Mouse (Mus musculus) gastrocnemius, postnatal 36 days (tissue): ENCODE data around the gene Clk3. TPM values are rescaled to one million over a fixed set of nuclear protein-coding genes. Genes with fewer than 3 reads are reported as not detected.
"Not testable (repeated sequence)": the region's sequence is repeated elsewhere in the genome, so short reads cannot be mapped to it uniquely, and the experiment has no call there.

Experiments used
- DNase-seq, 2 experiments: peaks; one replicate each; pipeline ENCODE4 v3.0.0; 2022
- intact Hi-C: fragments of 180-260 bp; cut with DNase I; formaldehyde crosslinking; loops from one replicate; pipeline ENCODE4 v1.15.1; 2025
- total RNA-seq, 2 experiments: library from RNA; stranded (reverse); gene quantifications; 2 replicates each; pipeline ENCODE4 v1.2.3; 2021

Gene Clk3
- total RNA-seq, 2 experiments from 2014 or later, result 35.9 to 37.7 TPM

DNA sequence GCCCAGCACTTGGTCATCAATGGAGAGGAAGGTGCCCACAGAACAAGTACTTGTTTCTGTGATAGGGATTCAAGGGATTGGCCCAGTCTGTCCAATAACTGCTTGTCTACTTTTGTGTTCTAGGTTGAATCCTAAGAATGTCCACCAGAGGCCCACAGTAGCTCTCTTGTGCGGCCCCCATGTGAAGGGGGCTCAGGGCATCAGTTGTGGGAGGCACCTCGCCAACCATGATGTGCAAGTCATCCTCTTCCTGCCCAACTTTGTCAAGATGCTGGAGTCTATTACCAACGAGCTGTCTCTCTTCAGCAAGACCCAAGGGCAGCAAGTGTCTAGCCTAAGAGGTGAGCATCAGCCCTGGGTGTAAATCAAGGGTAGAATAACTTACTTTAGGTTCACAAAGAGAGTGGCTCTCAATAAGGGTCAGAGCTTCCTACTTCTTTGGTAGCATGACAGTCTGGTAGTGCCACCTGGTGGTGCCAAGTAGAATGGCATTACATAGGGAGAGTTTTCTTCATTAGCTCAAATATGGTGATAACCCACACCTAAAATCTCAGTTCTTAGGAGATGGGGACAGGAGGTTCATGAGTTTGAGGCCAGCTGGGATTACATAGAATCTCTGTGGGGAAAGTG lies 21.1 kb downstream of the Clk3 start:
- intact Hi-C loops, result loop anchor here (2.0 to 5.0 kb wide), 2 partner anchors 37 to 84 kb away; partner anchors contain the start of gene Edc3
- DNase-seq, result no peak

DNA sequence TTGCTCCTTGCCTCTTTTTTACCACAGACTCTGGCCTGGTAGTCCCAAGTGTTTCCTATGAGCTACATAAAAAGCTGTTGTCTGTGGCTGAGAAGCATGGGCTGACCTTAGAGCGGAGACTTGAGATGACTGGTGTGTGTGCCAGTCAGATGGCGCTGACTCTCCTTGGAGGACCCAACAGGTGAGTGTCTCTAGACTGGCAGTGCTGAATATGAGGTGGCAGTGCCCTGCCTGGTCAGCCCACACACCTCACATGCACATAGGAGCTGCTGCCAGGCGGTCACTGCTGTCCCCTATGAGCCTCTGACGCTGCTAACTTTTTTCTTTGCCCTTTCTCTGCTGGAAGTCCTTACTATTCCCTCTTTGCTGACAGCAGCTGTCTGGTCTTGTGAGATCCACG lies 25.8 kb downstream of the Clk3 start:
- DNase-seq, result no peak
- intact Hi-C loops, result loop anchor here (5.0 kb wide), 1 partner anchor 33 kb away; the partner anchor contains the start of gene Edc3

DNA sequence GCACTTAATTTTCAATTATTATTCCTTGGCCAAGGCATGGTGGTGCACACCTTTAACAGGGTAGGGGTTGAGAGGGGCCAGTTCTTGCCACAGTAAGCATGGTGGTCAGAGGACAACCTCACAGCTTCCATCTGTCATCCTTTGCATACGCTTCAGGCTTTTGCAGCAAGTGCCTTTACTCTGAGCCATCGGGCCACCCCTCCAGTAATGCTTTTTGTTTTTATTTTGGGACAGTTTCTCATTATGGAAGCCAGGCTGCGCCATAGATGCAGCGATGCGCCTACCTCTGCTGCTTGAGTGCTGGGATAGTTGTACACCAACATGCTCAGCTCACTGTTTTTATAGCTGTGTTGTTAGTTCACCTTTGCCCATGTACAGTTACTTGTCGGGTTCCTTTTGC lies 32.1 kb downstream of the Clk3 start:
- intact Hi-C loops, result no loop called here
- no peak for DNase-seq

DNA sequence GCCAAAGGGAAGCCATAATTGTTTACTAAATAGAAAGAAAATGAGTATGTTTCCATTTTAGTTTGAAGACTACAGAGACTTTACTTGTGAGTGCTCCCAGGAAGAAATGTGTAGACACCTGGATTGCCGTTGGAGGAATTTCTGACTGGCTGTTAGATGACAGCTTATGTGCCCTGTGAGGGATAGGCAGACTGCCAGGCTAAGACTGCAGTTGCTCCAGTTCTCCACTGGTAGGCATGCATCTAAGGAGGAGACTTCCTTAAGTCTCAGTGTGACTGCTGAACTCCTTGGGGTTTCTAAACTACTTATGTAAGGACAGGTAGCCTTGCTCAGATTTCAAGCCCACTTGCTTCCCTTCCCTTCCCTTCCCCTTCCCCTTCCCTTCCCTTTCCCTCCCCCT lies 37.3 kb downstream of the Clk3 start:
- intact Hi-C loops, result no loop called here
- DNase-seq, result no peak

DNA sequence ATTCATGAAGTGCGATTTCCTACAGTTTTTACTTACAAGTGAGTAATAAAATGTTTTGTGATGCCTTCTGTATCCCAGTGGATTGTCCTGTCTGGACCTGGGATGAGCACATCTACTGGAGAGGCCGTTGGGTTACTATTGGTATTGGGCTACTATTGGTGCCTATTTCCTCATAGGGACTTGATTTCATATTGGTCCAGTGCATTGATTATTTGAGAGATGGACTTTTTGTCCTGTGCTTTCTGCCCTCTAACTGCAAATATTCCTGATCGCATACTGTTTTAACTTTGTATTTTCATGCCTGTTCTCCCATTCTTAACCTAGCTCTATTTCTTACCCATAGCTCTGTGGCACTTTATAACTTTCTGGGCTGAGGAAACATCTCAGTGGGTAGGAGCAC lies 41.0 kb downstream of the Clk3 start:
- intact Hi-C loops, result no loop called here
- DNase-seq, result no peak

DNA sequence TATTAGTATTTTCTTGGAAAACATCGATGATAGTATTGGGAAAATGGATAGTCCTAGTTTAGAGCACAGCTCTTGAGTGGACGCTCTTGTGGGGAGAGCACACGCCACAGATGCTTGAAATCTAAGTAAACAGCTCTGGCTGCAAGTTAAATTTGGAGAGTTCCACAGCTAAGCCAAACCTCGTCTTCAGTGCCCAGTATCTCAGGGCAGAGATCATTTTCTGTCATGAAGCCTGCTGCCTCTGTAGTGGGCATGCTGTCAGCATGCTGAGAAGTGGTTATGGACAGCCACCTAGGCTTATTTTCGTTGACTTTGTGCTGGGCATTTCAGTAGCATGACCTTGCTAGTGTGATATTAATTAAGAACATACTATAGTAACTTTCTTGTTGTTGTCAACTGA lies 41.9 kb downstream of the Clk3 start:
- DNase-seq, result peak in 1 of 2 experiments; percentile 26
- intact Hi-C loops, result no loop called here

DNA sequence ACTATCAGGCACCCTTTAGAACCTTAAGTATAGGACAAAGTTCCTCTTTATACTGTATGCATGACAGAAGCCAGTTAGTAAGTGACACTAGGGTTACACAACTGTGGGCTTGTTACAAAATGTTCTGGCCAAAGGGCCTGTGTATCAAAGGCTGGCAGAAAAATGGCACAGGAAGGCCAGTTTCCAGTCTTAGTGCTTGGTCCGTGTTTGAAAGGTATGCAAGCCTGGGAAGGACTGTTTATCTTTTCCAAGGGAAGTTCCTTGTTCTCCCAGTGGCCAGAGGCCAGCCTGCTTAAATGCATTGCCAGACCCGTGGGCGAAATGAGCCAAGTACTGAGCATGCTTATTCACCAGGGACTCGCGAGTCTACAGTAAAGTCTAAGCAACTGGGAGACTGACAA lies 42.3 kb downstream of the Clk3 start:
- intact Hi-C loops, result no loop called here
- peak; percentile 73 to 77 for DNase-seq

DNA sequence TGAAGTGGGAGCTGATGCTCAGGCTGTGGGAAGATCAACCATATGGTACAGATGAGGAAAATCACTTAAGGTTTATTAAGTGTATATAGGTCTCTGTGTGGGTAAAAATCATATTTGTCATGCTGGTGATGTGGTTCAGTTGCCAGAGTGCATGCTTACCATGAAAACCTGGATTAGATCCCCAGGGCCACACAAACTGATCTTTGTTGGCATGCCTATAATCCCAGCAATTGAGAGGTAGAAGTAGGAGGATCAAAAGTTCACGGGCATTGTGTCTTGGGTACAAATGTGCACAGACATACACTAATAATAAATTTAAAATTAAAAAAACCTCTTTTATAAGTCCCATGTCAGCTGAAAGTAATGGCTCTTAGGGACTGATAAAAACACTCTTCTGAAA lies 43.3 kb downstream of the Clk3 start:
- DNase-seq, result no peak
- intact Hi-C loops, result no loop called here

DNA sequence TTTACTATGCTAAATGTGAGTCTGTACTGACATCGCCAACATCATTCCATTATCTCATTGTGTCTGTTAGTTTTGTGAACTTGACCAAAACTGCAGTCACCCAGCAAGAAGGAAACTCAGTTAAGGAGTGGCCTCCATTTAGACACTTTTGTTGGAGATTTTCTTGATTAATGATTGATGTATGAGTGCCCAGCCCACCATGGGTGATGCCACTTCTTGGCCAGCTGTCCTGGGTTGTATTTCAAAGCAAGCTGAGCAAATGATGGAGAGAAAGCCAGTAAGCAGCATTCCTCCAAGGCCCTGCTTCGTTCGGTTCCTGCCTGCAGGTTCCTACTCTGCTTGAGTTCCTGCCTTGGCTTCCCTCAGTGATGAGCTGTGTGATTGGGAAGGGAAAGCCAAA lies 44.9 kb downstream of the Clk3 start:
- DNase-seq, result no peak
- intact Hi-C loops, result no loop called here

DNA sequence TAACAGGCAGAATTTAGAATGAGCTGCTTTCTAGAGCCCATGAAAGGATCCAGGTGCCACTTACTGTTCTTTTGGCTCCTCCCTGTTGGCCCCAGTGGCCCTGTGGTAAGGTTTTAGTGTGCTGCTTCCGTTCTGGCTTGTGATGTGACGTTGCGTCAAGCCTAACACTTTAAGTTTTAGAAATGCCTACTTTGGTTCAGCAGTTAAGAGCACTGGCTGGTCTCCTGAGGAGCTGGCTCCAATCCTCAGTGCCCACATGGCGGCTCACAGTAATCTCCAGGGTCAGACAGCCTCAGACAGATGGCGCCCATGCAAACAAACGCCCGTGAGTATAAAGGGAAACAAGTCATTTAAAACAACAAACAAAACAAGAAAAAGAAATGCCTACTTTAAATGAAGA lies 47.3 kb downstream of the Clk3 start:
- DNase-seq, result no peak
- intact Hi-C loops, result no loop called here

DNA sequence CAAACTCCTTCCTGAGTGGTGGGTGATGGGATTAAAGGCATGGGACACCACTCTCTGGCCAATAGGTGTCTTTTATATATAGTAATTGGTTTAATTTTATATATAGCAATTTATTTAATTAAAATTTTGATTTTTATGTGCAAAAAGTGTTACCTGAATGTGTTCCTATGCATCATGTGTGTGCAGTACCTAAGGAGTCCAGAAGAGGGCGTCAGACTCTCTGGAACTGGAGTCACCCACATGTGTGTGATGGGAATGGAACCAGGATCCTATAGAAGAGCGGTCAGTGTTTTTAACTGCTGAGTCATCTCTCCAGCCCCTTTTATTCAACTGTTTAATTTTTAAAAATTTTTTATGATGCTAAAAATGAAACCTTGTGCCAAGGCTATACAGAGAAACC lies 53.5 kb downstream of the Clk3 start:
- no peak for DNase-seq

DNA sequence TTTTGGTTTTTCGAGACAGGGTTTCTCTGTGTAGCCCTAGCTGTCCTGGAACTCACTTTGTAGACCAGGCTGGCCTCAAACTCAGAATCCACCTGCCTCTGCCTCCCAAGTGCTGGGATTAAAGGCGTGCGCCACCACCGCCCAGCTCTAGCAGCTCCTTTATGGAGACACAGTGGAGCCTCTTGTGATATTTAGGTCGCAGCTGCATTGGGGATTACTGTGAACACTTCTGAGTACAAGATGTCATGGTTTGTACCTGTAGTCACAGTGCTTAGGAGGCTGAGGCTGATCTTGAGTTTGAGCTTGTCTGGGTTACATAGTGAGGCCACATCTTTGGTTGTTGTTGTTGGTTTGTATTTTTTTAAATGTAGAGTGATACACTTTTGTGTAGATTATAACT lies 55.4 kb downstream of the Clk3 start:
- intact Hi-C loops, DNase-seq: not testable (repeated sequence)

More for the DNA sequence above, 53.5 kb downstream of the Clk3 start:
- intact Hi-C loops, result no loop called here

DNA sequence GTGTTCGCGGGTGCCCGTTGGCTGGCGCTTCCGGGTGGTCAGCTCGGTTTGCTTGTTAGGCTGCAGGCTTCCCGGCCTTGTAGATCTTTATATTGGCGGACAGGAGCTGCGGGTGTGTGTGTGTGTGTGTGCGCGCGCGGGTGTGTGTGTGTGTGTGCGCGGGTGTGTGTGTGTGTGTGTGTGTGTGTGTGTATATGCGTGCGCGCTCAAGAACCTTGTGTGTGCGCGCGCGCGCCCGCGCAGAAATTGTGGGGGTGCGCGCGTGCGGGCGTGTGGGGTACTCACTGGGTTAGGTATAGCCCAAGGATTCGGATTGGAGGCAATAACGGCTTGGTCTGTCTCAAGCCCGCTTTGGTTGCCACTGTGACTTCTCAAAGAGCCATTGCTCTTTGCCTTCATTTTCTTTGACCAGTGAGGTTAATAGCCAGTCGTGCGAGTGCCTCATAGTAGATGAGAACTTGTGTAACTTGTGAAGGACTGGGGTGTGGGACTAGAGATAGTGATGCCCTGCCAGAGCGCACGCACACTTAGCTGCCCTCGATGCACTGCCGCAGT lies 56.9 kb downstream of the Clk3 start:
- intact Hi-C loops, result loop anchor here (5.0 kb wide), 1 partner anchor 34 kb away; no protein-coding TSS in a partner anchor
- no peak for DNase-seq

DNA sequence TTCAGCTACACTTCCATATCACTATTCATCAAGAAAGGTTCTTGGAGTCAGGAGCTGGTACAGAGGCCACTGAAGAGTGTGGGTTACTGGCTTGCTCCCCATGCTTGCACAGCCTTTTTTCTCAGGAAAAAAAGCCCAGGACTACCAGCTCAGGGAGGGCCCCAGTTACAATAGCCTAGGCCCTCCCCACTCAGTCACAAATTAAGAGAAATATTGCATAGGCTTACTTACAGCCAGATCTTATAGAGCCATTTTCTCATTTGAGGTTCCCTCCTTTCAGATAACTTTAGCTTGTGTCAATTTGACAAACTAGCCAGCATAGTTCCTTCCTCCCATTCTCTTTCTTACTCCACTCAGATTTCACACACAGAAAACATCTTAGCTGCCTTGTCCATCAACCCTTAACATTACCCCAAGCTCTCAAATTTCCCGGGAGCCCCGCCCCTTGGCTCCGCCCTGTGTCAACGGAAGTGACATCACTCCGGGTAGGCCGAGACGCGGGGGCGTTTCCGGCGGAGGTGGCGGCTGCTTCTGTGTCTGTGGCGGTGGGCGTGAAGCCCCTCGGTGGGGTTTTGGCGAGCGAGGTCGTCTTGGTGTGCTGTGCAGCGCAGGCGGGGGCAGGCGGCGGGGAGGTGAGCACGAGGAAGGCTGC lies 57.5 kb downstream of the Clk3 start, which contains the start of gene Edc3:
TSS of gene Edc3 (plus strand) at position 473 of the 652 bp plus-strand sequence.
- intact Hi-C loops, result loop anchor here (5.0 kb wide), 1 partner anchor 34 kb away; no protein-coding TSS in a partner anchor

DNA sequence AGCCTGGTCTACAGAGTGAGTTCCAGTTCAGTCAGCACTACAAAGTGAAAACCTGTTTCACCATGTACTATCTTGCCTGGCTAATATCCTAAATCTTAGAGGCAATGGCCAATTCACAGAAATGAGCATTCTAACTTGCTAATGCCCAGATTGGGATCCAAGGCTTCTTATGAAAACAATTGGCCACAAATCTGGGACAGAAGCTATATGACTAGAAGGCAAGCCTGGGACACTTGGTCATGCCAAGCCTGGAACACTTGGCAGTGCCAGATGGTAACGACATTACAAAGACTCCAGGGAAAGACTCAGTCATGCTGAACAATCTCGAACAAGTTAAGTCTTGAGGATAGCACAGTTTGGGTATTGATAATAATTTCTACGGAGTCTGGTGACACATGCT lies 59.2 kb downstream of the Clk3 start:
- DNase-seq, result no peak
- intact Hi-C loops, result loop anchor here (5.0 kb wide), 1 partner anchor 36 kb away; no protein-coding TSS in a partner anchor

More for the DNA sequence above, 57.5 kb downstream of the Clk3 start, which contains the start of gene Edc3:
- DNase-seq, result peak; percentile 83 to 88

Other genes with a start within 250 kb of the Clk3 start
- gene Cox5a, start 244.6 kb downstream of the Clk3 start, total RNA-seq, result 1,000 to 10,000 TPM; 1,357 to 1,404 TPM
- 1 to 10 TPM; 4.0 to 5.5 TPM for gene Fam219b, start 228.3 kb downstream of the Clk3 start, total RNA-seq
- 10 to 100 TPM; 80.9 to 83.7 TPM for gene Mpi, start 213.1 kb downstream of the Clk3 start, total RNA-seq
- 10 to 100 TPM; 33.8 to 37.3 TPM for gene Scamp2, start 204.9 kb downstream of the Clk3 start, total RNA-seq
- gene Ulk3, start 176.4 kb downstream of the Clk3 start, total RNA-seq, result 1 to 10 TPM; 4.3 to 6.0 TPM
- not detected for gene Cplx3, start 159.6 kb downstream of the Clk3 start, total RNA-seq
- not detected for gene Lman1l, start 145.1 kb downstream of the Clk3 start, total RNA-seq
- gene Csk, start 112.2 kb downstream of the Clk3 start, total RNA-seq, result 1 to 10 TPM; 8.5 to 9.5 TPM
- not detected for gene Cyp1a2, start 82.2 kb downstream of the Clk3 start, total RNA-seq
- gene Cyp1a1, start 77.9 kb downstream of the Clk3 start, total RNA-seq, result under 1 TPM; 0.26 to 0.57 TPM
- 1 to 10 TPM; 4.8 to 6.3 TPM for gene Edc3, start 57.3 kb downstream of the Clk3 start, total RNA-seq
- 1 to 10 TPM; 2.4 to 3.5 TPM for gene Arid3b, start 70.9 kb upstream of the Clk3 start, total RNA-seq
- gene Ubl7, start 145.1 kb upstream of the Clk3 start, total RNA-seq, result 10 to 100 TPM; 65.2 to 80.4 TPM
- gene Sema7a, start 174.3 kb upstream of the Clk3 start, total RNA-seq, result 10 to 100 TPM in 1 of 2 experiments, 1 to 10 TPM in 1; 7.9 to 12.5 TPM
- not detected for gene Cyp11a1, start 240.6 kb upstream of the Clk3 start, total RNA-seq